Mouse (Mus musculus) hindbrain, embryonic 13.5 days (tissue): ENCODE data around the gene Tnrc6b. TPM values are rescaled to one million over a fixed set of nuclear protein-coding genes. Genes with fewer than 3 reads are reported as not detected.
A peak's percentile ranks its signal among the peaks of the same experiment; 100 is the strongest.

Experiments
- ATAC-seq: fragments of 200-750 bp; cut with Nextera tagmentation; 2 replicates; pipeline ENCODE4 v1.8.0; 2017; ENCODE audit warnings: moderate TSS enrichment; ENCODE audit not compliant: low FRiP score
- H3K27ac ChIP-seq: fragments of 300-500 bp; sonication (generic); 2 replicates; pipeline ENCODE4 v1.5.1; 2015; ENCODE audit warnings: inconsistent platforms, mild to moderate bottlenecking, moderate library complexity
- H3K27me3 ChIP-seq: fragments of 300-500 bp; sonication (generic); 2 replicates; pipeline ENCODE4 v1.6.1; 2015; ENCODE audit warnings: mild to moderate bottlenecking, inconsistent platforms
- H3K36me3 ChIP-seq: fragments of 300-500 bp; sonication (generic); 2 replicates; pipeline ENCODE4 v1.6.1; 2015; ENCODE audit warnings: mild to moderate bottlenecking, inconsistent platforms
- H3K4me1 ChIP-seq: fragments of 300-500 bp; sonication (generic); replicated peaks from 2 replicates; pipeline ENCODE4 v1.6.1; 2015; ENCODE audit warnings: inconsistent platforms
- H3K4me2 ChIP-seq: fragments of 300-500 bp; sonication (generic); 2 replicates; pipeline ENCODE4 v1.6.1; 2015; ENCODE audit warnings: inconsistent platforms, mild to moderate bottlenecking, moderate library complexity
- H3K4me3 ChIP-seq: fragments of 300-500 bp; sonication (generic); 2 replicates; pipeline ENCODE4 v1.5.1; 2015; ENCODE audit warnings: mild to moderate bottlenecking, inconsistent platforms
- H3K9ac ChIP-seq: fragments of 300-500 bp; sonication (generic); 2 replicates; pipeline ENCODE4 v1.6.1; 2015; ENCODE audit warnings: mild to moderate bottlenecking, inconsistent platforms
- H3K9me3 ChIP-seq: fragments of 300-500 bp; sonication (generic); 2 replicates; pipeline ENCODE4 v1.6.1; 2016; ENCODE audit warnings: inconsistent platforms
- WGBS: fragments of 180-500 bp; shearing (Covaris S2); methylation state at CpG from one replicate; pipeline ENCODE4 v1.1.7; 2015; 5-methylcytosine and 5-hydroxymethylcytosine counted together
- polyA plus RNA-seq: library from polyadenylated mRNA; unstranded; fragments of >200 nt; fragmentation: Nextera tagmentation; extraction: Ambion mirVana; gene quantifications from 2 replicates; pipeline ENCODE4 v1.2.1, GENCODE M21; 2015

Tnrc6b gene
- 42.6 and 45.2 TPM in 2 replicates for polyA plus RNA-seq

- peak within 1 kb of the TSS; percentile 94 for H3K4me3 ChIP-seq
- peaks cover 33% of the 10 kb centered on the region for H3K4me1 ChIP-seq
- H3K27me3 ChIP-seq = no peaks in the 10 kb centered on the region
- under 1% methylated on average over 39 of the region's 39 CpGs for WGBS
- peak; percentile 97 for ATAC-seq
- peak within 1 kb of the TSS; percentile 96 for H3K27ac ChIP-seq
- peak within 1 kb of the TSS; percentile 84 for H3K4me2 ChIP-seq
- peak within 1 kb of the TSS; percentile 91 for H3K9ac ChIP-seq
- H3K36me3 ChIP-seq = no peaks in the 10 kb centered on the region
- no peaks in the 10 kb centered on the region for H3K9me3 ChIP-seq
Measured at GRCm38 (mm10) chr15:80710608-80711363, at the start of gene Tnrc6b. Gene Tnrc6b (plus strand): TSS chr15:80711313.

GRCm38 (mm10) chr15:80664444-80664843 is 46.7 kb upstream of the Tnrc6b start:
- Histone ChIP-seq H3K27ac (no peak overlapping the region), H3K27me3 (peaks cover 3% of the 10 kb centered on the region), H3K4me3 (no peak overlapping the region), H3K4me1 (no peaks in the 10 kb centered on the region), H3K9me3 (no peaks in the 10 kb centered on the region; the same call in 1 of the 2 replicates), H3K36me3 (no peaks in the 10 kb centered on the region), H3K9ac (no peak overlapping the region), H3K4me2 (no peak overlapping the region)
- whole genome bisulfite sequencing = 86% methylated on average over 4 of the region's 4 CpGs
- no peak for ATAC-seq

- H3K27ac ChIP-seq = no peak within 1 kb of the TSS
- 6% methylated on average over 76 of the region's 85 CpGs for whole genome bisulfite sequencing
Measured at GRCm38 (mm10) chr15:80671295-80672252, 39.5 kb upstream of the Tnrc6b start, which contains the start of gene Fam83f. Gene Fam83f (plus strand): TSS chr15:80671847.

GRCm38 (mm10) chr15:80672810-80673209 is 38.3 kb upstream of the Tnrc6b start:
- H3K4me1 ChIP-seq = peaks cover 19% of the 10 kb centered on the region
- peaks cover 57% of the 10 kb centered on the region for H3K27me3 ChIP-seq
- 74% methylated on average over 2 of the region's 2 CpGs for WGBS
- H3K9ac ChIP-seq = no peak overlapping the region
- H3K9me3 ChIP-seq = no peaks in the 10 kb centered on the region
- H3K4me3 ChIP-seq = no peak overlapping the region
- no peak overlapping the region for H3K4me2 ChIP-seq
- no peak overlapping the region for H3K27ac ChIP-seq
- no peak for ATAC-seq
- no peaks in the 10 kb centered on the region for H3K36me3 ChIP-seq

More at GRCm38 (mm10) chr15:80671295-80672252, 39.5 kb upstream of the Tnrc6b start, which contains the start of gene Fam83f:
- peak within 1 kb of the TSS; percentile 58 for H3K9ac ChIP-seq
- ATAC-seq = peak; percentile 52
- peak within 1 kb of the TSS; percentile 41 for H3K4me3 ChIP-seq
- no peaks in the 10 kb centered on the region; the same call in 1 of the 2 replicates for H3K9me3 ChIP-seq
- H3K4me1 ChIP-seq = peaks cover 15% of the 10 kb centered on the region
- H3K4me2 ChIP-seq = peak within 1 kb of the TSS; percentile 67
- no peaks in the 10 kb centered on the region for H3K36me3 ChIP-seq
- peaks cover 57% of the 10 kb centered on the region for H3K27me3 ChIP-seq

GRCm38 (mm10) chr15:80673337-80674095 is 37.6 kb upstream of the Tnrc6b start:
- H3K27ac ChIP-seq = no peak overlapping the region
- ATAC-seq = no peak
- H3K4me1 ChIP-seq = peaks cover 26% of the 10 kb centered on the region
- WGBS = 65% methylated on average over 4 of the region's 4 CpGs
- H3K9ac ChIP-seq = no peak overlapping the region
- no peak overlapping the region for H3K4me3 ChIP-seq
- H3K27me3 ChIP-seq = peaks cover 57% of the 10 kb centered on the region
- H3K9me3 ChIP-seq = no peaks in the 10 kb centered on the region
- H3K36me3 ChIP-seq = no peaks in the 10 kb centered on the region
- no peak overlapping the region for H3K4me2 ChIP-seq

- Histone ChIP-seq H3K4me2 (no peak overlapping the region), H3K4me1 (peaks cover 38% of the 10 kb centered on the region), H3K27me3 (peaks cover 51% of the 10 kb centered on the region), H3K4me3 (no peak overlapping the region), H3K9ac (no peak overlapping the region), H3K9me3 (no peaks in the 10 kb centered on the region), H3K27ac (no peak overlapping the region), H3K36me3 (no peaks in the 10 kb centered on the region)
- no peak for ATAC-seq
- 86% methylated on average over 6 of the region's 6 CpGs for WGBS
Measured at GRCm38 (mm10) chr15:80674700-80675099, 36.4 kb upstream of the Tnrc6b start.

GRCm38 (mm10) chr15:80679515-80680215 is 31.4 kb upstream of the Tnrc6b start:
- Histone ChIP-seq H3K9me3 (no peaks in the 10 kb centered on the region), H3K9ac (peak overlapping the region; percentile 49; the same call in 1 of the 2 replicates), H3K27ac (peak overlapping the region; percentile 50; the same call in 1 of the 2 replicates), H3K4me3 (no peak overlapping the region), H3K4me1 (peaks cover 56% of the 10 kb centered on the region), H3K36me3 (no peaks in the 10 kb centered on the region), H3K4me2 (no peak overlapping the region), H3K27me3 (peaks cover 7% of the 10 kb centered on the region)
- WGBS = 50% methylated on average over 8 of the region's 8 CpGs
- peak; percentile 52; the same call in 1 of the 2 replicates for ATAC-seq

GRCm38 (mm10) chr15:80680347-80681030 is 30.6 kb upstream of the Tnrc6b start:
- Histone ChIP-seq H3K9ac (no peak overlapping the region), H3K9me3 (no peaks in the 10 kb centered on the region), H3K4me1 (peaks cover 64% of the 10 kb centered on the region), H3K27ac (no peak overlapping the region), H3K36me3 (no peaks in the 10 kb centered on the region), H3K4me3 (no peak overlapping the region), H3K4me2 (no peak overlapping the region), H3K27me3 (no peaks in the 10 kb centered on the region)
- no peak for ATAC-seq
- WGBS = 67% methylated on average over 7 of the region's 7 CpGs

GRCm38 (mm10) chr15:80681466-80681881 is 29.6 kb upstream of the Tnrc6b start:
- no peak for ATAC-seq
- Histone ChIP-seq H3K27me3 (no peaks in the 10 kb centered on the region), H3K4me1 (peaks cover 74% of the 10 kb centered on the region), H3K36me3 (no peaks in the 10 kb centered on the region), H3K4me3 (no peak overlapping the region), H3K27ac (peak overlapping the region; percentile 8; the same call in 1 of the 2 replicates), H3K9ac (no peak overlapping the region), H3K9me3 (no peaks in the 10 kb centered on the region), H3K4me2 (no peak overlapping the region)
- WGBS = 68% methylated on average over 4 of the region's 4 CpGs

- ATAC-seq = no peak
- Histone ChIP-seq H3K9ac (no peak overlapping the region), H3K4me1 (peaks cover 76% of the 10 kb centered on the region), H3K27ac (no peak overlapping the region), H3K4me2 (no peak overlapping the region), H3K27me3 (no peaks in the 10 kb centered on the region), H3K4me3 (no peak overlapping the region), H3K36me3 (no peaks in the 10 kb centered on the region), H3K9me3 (no peaks in the 10 kb centered on the region)
- WGBS = 83% methylated on average over 8 of the region's 8 CpGs
Measured at GRCm38 (mm10) chr15:80682343-80682742, 28.8 kb upstream of the Tnrc6b start.

- Histone ChIP-seq H3K9ac (no peak overlapping the region), H3K9me3 (no peaks in the 10 kb centered on the region), H3K4me3 (no peak overlapping the region), H3K27ac (no peak overlapping the region), H3K4me1 (peaks cover 69% of the 10 kb centered on the region), H3K4me2 (no peak overlapping the region), H3K27me3 (0 out of 2 replicates have a peak, but pooled peaks cover 5% of the 10 kb centered on the region), H3K36me3 (no peaks in the 10 kb centered on the region)
- ATAC-seq = no peak
- WGBS = 93% methylated on average over 6 of the region's 6 CpGs
Measured at GRCm38 (mm10) chr15:80683151-80683550, 28.0 kb upstream of the Tnrc6b start.
